Mouse (Mus musculus) kidney, embryonic 16.5 days (tissue): ENCODE results near the gene Plekhj1. TPM values are rescaled to one million over a fixed set of nuclear protein-coding genes. Genes with fewer than 3 reads are reported as not detected.
A peak's percentile ranks its signal among the peaks of the same experiment; 100 is the strongest.
"Not testable (repeated sequence)": the region's sequence is repeated elsewhere in the genome, so short reads cannot be mapped to it uniquely, and the experiment has no call there.

ENCODE experiments used
- ATAC-seq: fragments of 200-750 bp; cut with Nextera tagmentation; 2 replicates; pipeline ENCODE4 v1.8.0; 2017; ENCODE audit warnings: moderate TSS enrichment; ENCODE audit not compliant: low FRiP score, low TSS enrichment
- H3K27ac ChIP-seq: fragments of 300-500 bp; sonication (generic); 2 replicates; pipeline ENCODE4 v1.5.1; 2014; ENCODE audit warnings: low read length
- H3K27me3 ChIP-seq: fragments of 300-500 bp; sonication (generic); 2 replicates; pipeline ENCODE4 v1.6.1; 2014; ENCODE audit warnings: low read length, control low read depth, mixed read lengths; ENCODE audit not compliant: insufficient read depth
- H3K36me3 ChIP-seq: fragments of 300-500 bp; sonication (generic); 2 replicates; pipeline ENCODE4 v1.6.1; 2014; ENCODE audit warnings: low read length, control low read depth, mixed read lengths; ENCODE audit not compliant: insufficient read depth
- H3K4me1 ChIP-seq: fragments of 300-500 bp; sonication (generic); 2 replicates; pipeline ENCODE4 v1.6.1; 2014; ENCODE audit warnings: low read length, control low read depth, mixed read lengths; ENCODE audit not compliant: insufficient read depth
- H3K4me2 ChIP-seq: fragments of 300-500 bp; sonication (generic); replicated peaks from 2 replicates; pipeline ENCODE4 v1.6.1; 2014; ENCODE audit warnings: low read depth, low read length
- H3K4me3 ChIP-seq: fragments of 300-500 bp; sonication (generic); 2 replicates; pipeline ENCODE4 v1.5.1; 2014; ENCODE audit warnings: mild to moderate bottlenecking, low read length
- H3K9ac ChIP-seq: fragments of 300-500 bp; sonication (generic); replicated peaks from 2 replicates; pipeline ENCODE4 v1.6.1; 2014; ENCODE audit warnings: low read length
- H3K9me3 ChIP-seq: fragments of 300-500 bp; sonication (generic); 2 replicates; pipeline ENCODE4 v1.6.1; 2016; ENCODE audit warnings: low read length, control low read depth
- WGBS: fragments of 180-500 bp; shearing (Covaris S2); extraction: QIAGEN DNeasy Blood & Tissue Kit; methylation state at CpG from one replicate; pipeline ENCODE4 v1.1.7; 2014; 5-methylcytosine and 5-hydroxymethylcytosine counted together
- polyA plus RNA-seq: library from polyadenylated mRNA; unstranded; fragments of >200 nt; fragmentation: Nextera tagmentation; extraction: Ambion mirVana; gene quantifications from 2 replicates; pipeline ENCODE4 v1.2.1, GENCODE M21; 2015

Gene Plekhj1
- polyA plus RNA-seq, 1 experiment from 2014 or later: 129 TPM

DNA sequence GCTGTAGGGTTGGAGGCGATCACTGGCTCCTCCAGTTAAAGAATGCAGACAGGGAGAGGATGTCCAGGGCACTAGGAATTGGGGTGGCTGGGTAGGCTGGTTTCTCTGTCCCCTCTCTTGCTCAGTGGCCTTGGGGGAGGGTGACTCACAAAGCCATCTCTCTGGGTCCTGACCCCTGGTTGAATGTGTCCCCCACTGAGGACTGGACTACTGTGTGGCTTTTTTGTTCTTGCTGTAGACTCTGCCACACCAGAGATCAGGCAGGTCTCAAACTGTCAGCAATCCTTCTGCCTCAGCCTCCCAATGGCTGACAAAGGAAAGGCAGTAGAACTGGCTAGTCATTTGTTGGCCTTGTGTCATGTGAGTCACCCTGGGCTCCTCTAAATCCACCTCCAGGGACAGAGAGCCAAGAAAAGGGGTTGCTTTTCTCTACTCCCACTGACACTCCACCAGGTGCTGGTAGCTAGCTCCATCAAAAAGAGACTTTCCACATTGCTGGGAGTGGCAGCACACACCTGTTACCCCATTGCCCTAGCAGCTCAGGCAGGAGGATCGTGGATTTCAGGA, 40.0 kb upstream of the Plekhj1 start:
- Histone ChIP-seq H3K9me3 (peaks cover 16% of the 10 kb centered on the region; the same call in 1 of the 2 replicates), H3K4me2 (no peak overlapping the region), H3K36me3 (no peaks in the 10 kb centered on the region), H3K27me3 (peaks cover 44% of the 10 kb centered on the region), H3K4me3 (no peak overlapping the region), H3K9ac (no peak overlapping the region), H3K4me1 (peaks cover 2% of the 10 kb centered on the region; the same call in 1 of the 2 replicates), H3K27ac (no peak overlapping the region)
- no peak for ATAC-seq
- WGBS: 71% methylated on average over 2 of the region's 2 CpGs

DNA sequence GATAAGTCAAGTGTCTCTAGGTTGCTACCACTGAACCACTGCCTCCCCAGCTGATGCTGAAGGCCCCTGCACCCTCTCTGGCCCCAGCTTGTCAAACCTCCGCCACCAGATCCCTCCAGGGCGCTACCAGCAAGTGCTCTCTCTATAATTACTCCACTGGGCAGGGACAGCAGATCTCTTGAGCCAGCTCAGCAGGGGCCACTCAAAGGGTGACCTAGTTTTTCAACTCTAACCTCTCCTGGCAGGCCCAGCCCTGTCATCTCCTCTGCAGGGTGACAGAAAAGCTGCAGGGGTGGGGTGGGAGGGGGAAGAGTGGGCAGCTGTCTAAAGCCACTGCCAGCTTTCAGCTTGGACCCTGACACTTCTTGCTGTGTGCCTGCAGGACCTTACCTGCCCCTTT, 39.4 kb upstream of the Plekhj1 start:
- Histone ChIP-seq H3K27me3 (peaks cover 41% of the 10 kb centered on the region), H3K4me1 (no peaks in the 10 kb centered on the region), H3K27ac (no peak overlapping the region), H3K9me3 (peaks cover 16% of the 10 kb centered on the region; the same call in 1 of the 2 replicates), H3K4me3 (no peak overlapping the region), H3K9ac (no peak overlapping the region), H3K4me2 (no peak overlapping the region), H3K36me3 (no peaks in the 10 kb centered on the region)
- ATAC-seq: no peak
- 21% methylated on average over 2 of the region's 2 CpGs for WGBS

- Histone ChIP-seq H3K9me3 (peaks cover 16% of the 10 kb centered on the region; the same call in 1 of the 2 replicates), H3K9ac (no peak overlapping the region), H3K36me3 (no peaks in the 10 kb centered on the region), H3K4me3 (no peak overlapping the region), H3K27me3 (peaks cover 34% of the 10 kb centered on the region), H3K27ac (no peak overlapping the region), H3K4me2 (no peak overlapping the region), H3K4me1 (no peaks in the 10 kb centered on the region)
- no peak for ATAC-seq
- 46% methylated on average over 7 of the region's 7 CpGs for WGBS
Measured at GRCm38 (mm10) chr10:80836949-80837379, 38.5 kb upstream of the Plekhj1 start.

DNA sequence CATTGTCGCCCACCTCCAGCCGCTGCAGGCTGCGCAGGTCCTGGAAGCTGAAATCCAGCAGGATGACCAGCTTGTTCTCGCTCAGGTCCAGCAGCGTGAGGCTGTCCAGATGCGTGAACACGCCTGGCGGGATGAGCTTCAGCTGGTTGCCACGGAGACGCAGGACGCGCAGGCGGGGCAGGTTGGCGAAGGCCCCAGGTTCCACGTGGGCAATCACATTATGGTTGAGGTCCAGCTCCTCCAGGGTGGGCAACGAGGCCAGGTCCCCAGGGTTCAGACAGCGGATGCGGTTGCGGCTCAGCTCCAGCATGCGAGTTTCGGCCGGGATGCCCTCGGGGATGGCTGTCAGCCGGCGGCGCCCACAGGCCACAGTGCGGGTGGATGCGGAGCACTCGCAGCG, 37.2 kb upstream of the Plekhj1 start:
- no peak overlapping the region for H3K4me3 ChIP-seq
- no peak overlapping the region for H3K27ac ChIP-seq
- peaks cover 16% of the 10 kb centered on the region; the same call in 1 of the 2 replicates for H3K9me3 ChIP-seq
- peaks cover 32% of the 10 kb centered on the region for H3K27me3 ChIP-seq
- no peaks in the 10 kb centered on the region for H3K36me3 ChIP-seq
- no peak overlapping the region for H3K9ac ChIP-seq
- no peak for ATAC-seq
- H3K4me2 ChIP-seq: no peak overlapping the region
- H3K4me1 ChIP-seq: peaks cover 5% of the 10 kb centered on the region
- 58% methylated on average over 30 of the region's 30 CpGs for WGBS

DNA sequence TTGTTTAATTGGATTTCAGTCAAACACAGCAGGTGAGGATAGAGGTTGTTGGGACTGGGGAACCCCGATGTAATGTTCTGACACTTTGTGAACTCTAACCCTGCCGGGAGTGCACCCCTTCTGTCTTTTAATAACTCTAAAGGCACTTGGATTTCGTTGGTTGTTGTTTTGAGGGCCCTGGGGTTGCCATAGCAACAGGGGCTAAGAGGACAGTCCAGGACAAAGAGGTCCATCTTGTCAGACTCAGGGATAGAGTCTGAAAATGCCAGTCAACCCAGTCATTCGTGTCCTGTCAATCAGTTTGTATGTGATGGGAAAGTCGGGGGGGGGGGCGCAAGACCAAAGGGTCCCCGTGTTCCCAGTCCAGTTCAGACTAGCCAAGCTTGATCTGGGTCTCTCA, 34.4 kb upstream of the Plekhj1 start:
- no peak overlapping the region for H3K4me2 ChIP-seq
- ATAC-seq: no peak
- no peak overlapping the region for H3K9ac ChIP-seq
- peaks cover 32% of the 10 kb centered on the region for H3K27me3 ChIP-seq
- H3K4me1 ChIP-seq: peaks cover 26% of the 10 kb centered on the region
- H3K9me3 ChIP-seq: peaks cover 16% of the 10 kb centered on the region; the same call in 1 of the 2 replicates
- H3K36me3 ChIP-seq: peaks cover 13% of the 10 kb centered on the region
- no peak overlapping the region for H3K27ac ChIP-seq
- H3K4me3 ChIP-seq: no peak overlapping the region
- 68% methylated on average over 7 of the region's 7 CpGs for WGBS

GRCm38 (mm10) chr10:80831136-80831535, 32.7 kb upstream of the Plekhj1 start:
- peak overlapping the region; percentile 15; the same call in 1 of the 2 replicates for H3K27ac ChIP-seq
- H3K27me3 ChIP-seq: peaks cover 29% of the 10 kb centered on the region
- H3K9me3 ChIP-seq: peaks cover 16% of the 10 kb centered on the region; the same call in 1 of the 2 replicates
- H3K4me1 ChIP-seq: peaks cover 29% of the 10 kb centered on the region
- H3K4me2 ChIP-seq: no peak overlapping the region
- WGBS: 3% methylated on average over 9 of the region's 9 CpGs
- H3K36me3 ChIP-seq: peaks cover 13% of the 10 kb centered on the region
- H3K9ac ChIP-seq: no peak overlapping the region
- H3K4me3 ChIP-seq: no peak overlapping the region
- peak; percentile 14; the same call in 1 of the 2 replicates for ATAC-seq

GRCm38 (mm10) chr10:80829359-80830278, 31.2 kb upstream of the Plekhj1 start:
- Histone ChIP-seq H3K4me3 (no peak overlapping the region), H3K9me3 (peaks cover 5% of the 10 kb centered on the region; the same call in 1 of the 2 replicates), H3K4me2 (no peak overlapping the region), H3K27me3 (peaks cover 14% of the 10 kb centered on the region), H3K27ac (no peak overlapping the region), H3K36me3 (peaks cover 13% of the 10 kb centered on the region), H3K9ac (no peak overlapping the region), H3K4me1 (peaks cover 32% of the 10 kb centered on the region)
- ATAC-seq: no peak
- 61% methylated on average over 1 of the region's 1 CpGs for WGBS

DNA sequence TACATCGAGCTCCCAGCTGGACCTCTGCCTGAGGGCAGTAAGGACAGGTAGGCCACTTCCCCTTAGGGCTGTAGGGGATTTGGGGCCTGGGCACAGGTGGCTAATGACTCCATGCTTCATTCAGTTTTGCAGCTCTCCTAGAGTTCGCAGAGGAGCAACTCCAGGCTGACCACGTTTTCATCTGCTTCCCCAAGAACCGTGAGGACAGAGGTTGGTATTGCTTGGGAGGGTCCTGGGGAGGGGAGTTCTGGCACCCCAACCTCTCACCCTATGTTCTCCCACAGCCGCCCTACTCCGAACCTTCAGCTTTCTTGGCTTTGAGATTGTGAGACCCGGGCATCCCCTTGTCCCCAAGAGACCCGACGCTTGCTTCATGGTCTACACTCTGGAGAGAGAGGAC, 30.2 kb upstream of the Plekhj1 start:
- ATAC-seq, H3K27me3 ChIP-seq, H3K9me3 ChIP-seq, H3K27ac ChIP-seq, H3K9ac ChIP-seq: not testable (repeated sequence)
- 72% methylated on average over 8 of the region's 9 CpGs for WGBS
- Histone ChIP-seq H3K36me3 (peaks cover 13% of the 10 kb centered on the region), H3K4me3 (peak overlapping the region; percentile 64; the same call in 1 of the 2 replicates), H3K4me2 (peak overlapping the region; percentile 94), H3K4me1 (peaks cover 38% of the 10 kb centered on the region)

GRCm38 (mm10) chr10:80827870-80828420, 29.5 kb upstream of the Plekhj1 start:
- Histone ChIP-seq H3K36me3 (peaks cover 13% of the 10 kb centered on the region), H3K9ac (peak overlapping the region; percentile 96), H3K4me3 (peak overlapping the region; percentile 64), H3K4me1 (peaks cover 38% of the 10 kb centered on the region), H3K9me3 (no peaks in the 10 kb centered on the region), H3K27ac (no peak overlapping the region), H3K4me2 (peak overlapping the region; percentile 94), H3K27me3 (no peaks in the 10 kb centered on the region)
- WGBS: 66% methylated on average over 10 of the region's 10 CpGs
- ATAC-seq: no peak
